Mouse (Mus musculus) left cerebral cortex, adult 2 months (tissue): Measurements from ENCODE around the gene Slc26a8. TPM values are rescaled to one million over a fixed set of nuclear protein-coding genes. Genes with fewer than 3 reads are reported as not detected.

Experiments
- DNase-seq, 2 experiments: peaks; one replicate each; pipeline ENCODE4 v3.0.0; 2021 to 2022; ENCODE audit warnings: low spot score in 2 of 2, mixed read lengths in 1 of 2; ENCODE audit errors: extremely low spot score in 1 of 2
- H3K27ac ChIP-seq: fragments of 200-600 bp; 2 replicates; pipeline ENCODE4 v1.8.1; 2022
- H3K4me3 ChIP-seq: fragments of 200-600 bp; 2 replicates; pipeline ENCODE4 v1.8.1; 2022
- CTCF ChIP-seq: fragments of 200-600 bp; IDR thresholded peaks from 2 replicates; pipeline ENCODE4 v1.8.1; 2022; ENCODE audit warnings: antibody characterized with exemption, mild to moderate bottlenecking, moderate library complexity
- intact Hi-C: fragments of 180-260 bp; cut with DNase I; formaldehyde crosslinking; loops from one replicate; pipeline ENCODE4 v1.15.1; 2025
- total RNA-seq, 2 experiments: library from RNA; stranded (reverse); gene quantifications; 2 replicates each; pipeline ENCODE4 v1.2.3; 2021

The Slc26a8 gene
- total RNA-seq, 2 experiments from 2014 or later = 7.4 to 7.7 TPM

- no peak for DNase-seq
Observed at GRCm38 (mm10) chr17:28628248-28629124, 61.5 kb downstream of the Slc26a8 start.

GRCm38 (mm10) chr17:28626937-28627336, 63.1 kb downstream of the Slc26a8 start:
- TF ChIP-seq CTCF = no peak
- intact Hi-C loops = no loop called here
- H3K27ac ChIP-seq = peak overlapping the region; percentile 86
- H3K4me3 ChIP-seq = no peak overlapping the region
- no peak for DNase-seq

More at GRCm38 (mm10) chr17:28628248-28629124, 61.5 kb downstream of the Slc26a8 start:
- peak overlapping the region; percentile 86 for H3K27ac ChIP-seq
- H3K4me3 ChIP-seq = no peak overlapping the region
- TF ChIP-seq CTCF = no peak
- intact Hi-C loops = no loop called here

GRCm38 (mm10) chr17:28625327-28625726, 64.7 kb downstream of the Slc26a8 start:
- no peak for DNase-seq
- no peak for TF ChIP-seq CTCF
- intact Hi-C loops = no loop called here
- peak overlapping the region; percentile 52 for H3K27ac ChIP-seq
- no peak overlapping the region for H3K4me3 ChIP-seq

GRCm38 (mm10) chr17:28624841-28625240, 65.2 kb downstream of the Slc26a8 start:
- no peak for TF ChIP-seq CTCF
- Histone ChIP-seq H3K27ac (peak overlapping the region; percentile 66), H3K4me3 (no peak overlapping the region)
- no peak for DNase-seq
- intact Hi-C loops = loop anchor here (5.0 kb wide), 1 partner anchor 67 kb away; the partner anchor contains the start of genes Mapk14 and Slc26a8

GRCm38 (mm10) chr17:28622300-28622759, 67.7 kb downstream of the Slc26a8 start, which contains the start of gene Srpk1:
Gene Srpk1, minus strand, starts transcription at chr17:28622709.
- no peak for TF ChIP-seq CTCF
- peak within 1 kb of the TSS; percentile 77 for H3K4me3 ChIP-seq
- peak within 1 kb of the TSS; percentile 90 for H3K27ac ChIP-seq
- DNase-seq = peak; percentile 91
- intact Hi-C loops = loop anchor here (5.0 kb wide), 1 partner anchor 70 kb away; the partner anchor contains the start of genes Mapk14 and Slc26a8

GRCm38 (mm10) chr17:28621381-28622299, 68.4 kb downstream of the Slc26a8 start:
- peak overlapping the region; percentile 77 for H3K4me3 ChIP-seq
- intact Hi-C loops = loop anchor here (5.0 kb wide), 1 partner anchor 71 kb away; the partner anchor contains the start of genes Mapk14 and Slc26a8
- TF ChIP-seq CTCF = no peak
- peak; percentile 44 to 51 for DNase-seq
- peak overlapping the region; percentile 90 for H3K27ac ChIP-seq

GRCm38 (mm10) chr17:28618775-28619174, 71.3 kb downstream of the Slc26a8 start:
- no peak for DNase-seq
- no peak for TF ChIP-seq CTCF
- no peak overlapping the region for H3K27ac ChIP-seq
- intact Hi-C loops = no loop called here
- no peak overlapping the region for H3K4me3 ChIP-seq

GRCm38 (mm10) chr17:28618124-28618523, 71.9 kb downstream of the Slc26a8 start:
- no peak for TF ChIP-seq CTCF
- Histone ChIP-seq H3K27ac (no peak overlapping the region), H3K4me3 (no peak overlapping the region)
- DNase-seq = no peak
- intact Hi-C loops = no loop called here

GRCm38 (mm10) chr17:28617636-28618035, 72.4 kb downstream of the Slc26a8 start:
- no peak for TF ChIP-seq CTCF
- H3K4me3 ChIP-seq = no peak overlapping the region
- intact Hi-C loops = no loop called here
- no peak overlapping the region for H3K27ac ChIP-seq
- DNase-seq = no peak

- no peak for TF ChIP-seq CTCF
- no peak for DNase-seq
- no peak overlapping the region for H3K4me3 ChIP-seq
- intact Hi-C loops = no loop called here
- H3K27ac ChIP-seq = no peak overlapping the region
Observed at GRCm38 (mm10) chr17:28615332-28615731, 74.7 kb downstream of the Slc26a8 start.

GRCm38 (mm10) chr17:28613096-28613495, 76.9 kb downstream of the Slc26a8 start:
- DNase-seq = no peak
- H3K27ac ChIP-seq = no peak overlapping the region
- intact Hi-C loops = no loop called here
- H3K4me3 ChIP-seq = no peak overlapping the region
- no peak for TF ChIP-seq CTCF

- Histone ChIP-seq H3K27ac (no peak overlapping the region), H3K4me3 (no peak overlapping the region)
- no peak for TF ChIP-seq CTCF
- no peak for DNase-seq
- intact Hi-C loops = no loop called here
Observed at GRCm38 (mm10) chr17:28612603-28613002, 77.4 kb downstream of the Slc26a8 start.
